In genomic region chr6:38624439-38624838, GRCm38 (mm10) we compare ENCODE assay signal across 11 mouse cellular contexts. TPM values are rescaled to one million over a fixed set of nuclear protein-coding genes. Genes with fewer than 3 reads are reported as not detected.
DNase-seq lines count a peak whose midpoint lies in the region; ATAC-seq and TF ChIP-seq lines count a peak whose summit lies in the region.
"Had no signal": no experiment of that assay in that cellular context is flagged by ENCODE, and none has a peak within 500 bp of the region (broad histone marks: within the 10 kb centered on the region; RNA-seq: fewer than 3 reads in every experiment).

No protein-coding gene starts in this region.

- H3K4me1 ChIP-seq in embryonic facial prominence, embryonic 14.5 days (ENCODE audit: control insufficient read depth, insufficient read depth, low read length), result no peaks in the 10 kb centered on the region; the same call in 1 of the 2 replicates
- H3K4me1 ChIP-seq in embryonic facial prominence, embryonic 10.5 days, result no peaks in the 10 kb centered on the region
- no peaks in the 10 kb centered on the region for H3K4me1 ChIP-seq in lung, postnatal 0 days (ENCODE audit: insufficient read depth, low read depth, low read length)
- no peaks in the 10 kb centered on the region for H3K4me1 ChIP-seq in stomach, postnatal 0 days (replicated peaks; ENCODE audit: control insufficient read depth, insufficient read depth)
- no peaks in the 10 kb centered on the region for H3K4me1 ChIP-seq in hindbrain, embryonic 16.5 days (ENCODE audit: control insufficient read depth, insufficient read depth, low read depth, low read length)

- H3K36me3 ChIP-seq in embryonic facial prominence, embryonic 14.5 days (ENCODE audit: control insufficient read depth, insufficient read depth, low read length), result peaks cover 25% of the 10 kb centered on the region
- peaks cover 49% of the 10 kb centered on the region for H3K36me3 ChIP-seq in embryonic facial prominence, embryonic 10.5 days (replicated peaks)
- no peaks in the 10 kb centered on the region for H3K36me3 ChIP-seq in lung, postnatal 0 days (ENCODE audit: insufficient read depth, low read length)
- H3K36me3 ChIP-seq in stomach, postnatal 0 days (ENCODE audit: control insufficient read depth, insufficient read depth, low read length), result peaks cover 5% of the 10 kb centered on the region; the same call in 1 of the 2 replicates
- H3K36me3 ChIP-seq in hindbrain, embryonic 16.5 days (ENCODE audit: control insufficient read depth, insufficient read depth, low read length), result peaks cover 4% of the 10 kb centered on the region; the same call in 1 of the 2 replicates

- H3K9ac ChIP-seq in embryonic facial prominence, embryonic 14.5 days (ENCODE audit: low read depth, low read length), result no peak overlapping the region
- H3K9ac ChIP-seq in lung, postnatal 0 days (replicated peaks; ENCODE audit: low read depth), result no peak overlapping the region
- H3K9ac ChIP-seq in stomach, postnatal 0 days (ENCODE audit: low read length), result no peak overlapping the region
- H3K9ac ChIP-seq in hindbrain, embryonic 16.5 days (ENCODE audit: low read depth, low read length), result no peak overlapping the region
- H3K9ac ChIP-seq: liver, embryonic 15.5 days had no signal

- H3K27me3 ChIP-seq in embryonic facial prominence, embryonic 14.5 days (replicated peaks; ENCODE audit: control insufficient read depth, insufficient read depth, low read length), result no peaks in the 10 kb centered on the region
- H3K27me3 ChIP-seq in embryonic facial prominence, embryonic 10.5 days (replicated peaks; ENCODE audit: low read depth, poor library complexity, severe bottlenecking), result no peaks in the 10 kb centered on the region
- no peaks in the 10 kb centered on the region for H3K27me3 ChIP-seq in lung, postnatal 0 days (replicated peaks; ENCODE audit: insufficient read depth, low read length)
- H3K27me3 ChIP-seq in stomach, postnatal 0 days (ENCODE audit: control insufficient read depth, insufficient read depth, low read length), result no peaks in the 10 kb centered on the region
- no peaks in the 10 kb centered on the region for H3K27me3 ChIP-seq in hindbrain, embryonic 16.5 days (replicated peaks; ENCODE audit: control insufficient read depth, insufficient read depth, low read length)
- H3K27me3 ChIP-seq: liver, embryonic 15.5 days had no signal

- ATAC-seq in embryonic facial prominence, embryonic 14.5 days (ENCODE audit: low read depth), result no peak
- ATAC-seq in lung, postnatal 0 days, result peak; percentile 73
- no peak for ATAC-seq in stomach, postnatal 0 days (ENCODE audit: low FRiP score, low TSS enrichment)
- ATAC-seq in hindbrain, embryonic 16.5 days, result no peak

- no peaks in the 10 kb centered on the region for H3K9me3 ChIP-seq in embryonic facial prominence, embryonic 14.5 days (ENCODE audit: control insufficient read depth, low read length)
- H3K9me3 ChIP-seq in embryonic facial prominence, embryonic 10.5 days, result no peaks in the 10 kb centered on the region
- no peaks in the 10 kb centered on the region for H3K9me3 ChIP-seq in lung, postnatal 0 days (ENCODE audit: low read length)
- H3K9me3 ChIP-seq in stomach, postnatal 0 days (ENCODE audit: control insufficient read depth, low read length), result no peaks in the 10 kb centered on the region
- no peaks in the 10 kb centered on the region for H3K9me3 ChIP-seq in hindbrain, embryonic 16.5 days (ENCODE audit: control insufficient read depth, low read length)
- H3K9me3 ChIP-seq: liver, embryonic 15.5 days had no signal

- no peak overlapping the region for H3K4me2 ChIP-seq in embryonic facial prominence, embryonic 14.5 days (ENCODE audit: low read depth, low read length)
- H3K4me2 ChIP-seq in lung, postnatal 0 days (replicated peaks; ENCODE audit: low read depth, low read length), result no peak overlapping the region
- H3K4me2 ChIP-seq in stomach, postnatal 0 days (replicated peaks; ENCODE audit: low read depth), result no peak overlapping the region
- H3K4me2 ChIP-seq in hindbrain, embryonic 16.5 days (ENCODE audit: low read length), result no peak overlapping the region
- H3K4me2 ChIP-seq: liver, embryonic 15.5 days had no signal

- H3K27ac ChIP-seq in embryonic facial prominence, embryonic 14.5 days (replicated peaks; ENCODE audit: low read depth, low read length), result no peak overlapping the region
- H3K27ac ChIP-seq in embryonic facial prominence, embryonic 10.5 days (replicated peaks), result no peak overlapping the region
- no peak overlapping the region for H3K27ac ChIP-seq in lung, postnatal 0 days (ENCODE audit: low read length)
- no peak overlapping the region for H3K27ac ChIP-seq in stomach, postnatal 0 days (replicated peaks)
- no peak overlapping the region for H3K27ac ChIP-seq in hindbrain, embryonic 16.5 days (ENCODE audit: low read depth, low read length)

- TF ChIP-seq CTCF in lung, postnatal 0 days (IDR thresholded peaks at IDR 0.05), result no peak
- TF ChIP-seq CTCF in stomach, postnatal 0 days (IDR thresholded peaks at IDR 0.05; ENCODE audit: low read depth), result no peak

- no peak overlapping the region for H3K4me3 ChIP-seq in embryonic facial prominence, embryonic 14.5 days (ENCODE audit: low read depth, low read length)
- no peak overlapping the region for H3K4me3 ChIP-seq in embryonic facial prominence, embryonic 10.5 days
- no peak overlapping the region for H3K4me3 ChIP-seq in lung, postnatal 0 days (ENCODE audit: low read depth, low read length)
- no peak overlapping the region for H3K4me3 ChIP-seq in stomach, postnatal 0 days (ENCODE audit: low read depth, low read length)
- no peak overlapping the region for H3K4me3 ChIP-seq in hindbrain, embryonic 16.5 days (ENCODE audit: low read length)
- H3K4me3 ChIP-seq: liver, embryonic 15.5 days had no signal

- no peak for TF ChIP-seq EP300 in lung, postnatal 0 days (IDR thresholded peaks at IDR 0.05)
- TF ChIP-seq EP300 in stomach, postnatal 0 days (optimal IDR thresholded peaks at IDR 0.05), result no peak

- DNase-seq in embryonic facial prominence, embryonic 14.5 days (ENCODE audit: low spot score), result peak; percentile 33
- DNase-seq in embryonic facial prominence, embryonic 10.5 days (ENCODE audit: low spot score), result no peak
- DNase-seq in lung, postnatal 0 days (ENCODE audit: low spot score), result peak; percentile 24
- no peak for DNase-seq in lung, postnatal 4 days
- peak; percentile 41 for DNase-seq in cerebellum, adult 8-10 months
- peak; percentile 12 for DNase-seq in stomach, postnatal 0 days (ENCODE audit: low spot score)
- DNase-seq in thymus, postnatal 36 days, result no peak
- DNase-seq: B cell, adult 2 months; kidney, adult 9 months had no signal

- WGBS in embryonic facial prominence, embryonic 14.5 days, result 48% methylated on average over 1 of the region's 1 CpGs
- 82% methylated on average over 1 of the region's 1 CpGs for WGBS in embryonic facial prominence, embryonic 10.5 days
- WGBS in lung, postnatal 0 days, result 27% methylated on average over 1 of the region's 1 CpGs
- 35% methylated on average over 1 of the region's 1 CpGs for WGBS in stomach, postnatal 0 days
- WGBS in hindbrain, embryonic 16.5 days, result 59% methylated on average over 1 of the region's 1 CpGs

RNA-seq across cellular contexts. Expression of gene Klrg2, which starts 12.6 kb away (rescaled TPM):
- polyA plus RNA-seq in embryonic facial prominence, embryonic 14.5 days (2014; fragmentation: Nextera tagmentation; extraction: Ambion mirVana), result 1.1 and 1.2 TPM in 2 replicates
- polyA plus RNA-seq in embryonic facial prominence, embryonic 10.5 days (2016; fragmentation: Nextera tagmentation; extraction: Ambion mirVana), result 0.06 TPM in 1 of 2 replicates, not detected in the other
- 0.47 and 0.69 TPM in 2 replicates for polyA plus RNA-seq in lung, postnatal 0 days (2015; fragmentation: Nextera tagmentation; extraction: Ambion mirVana)
- polyA plus RNA-seq in stomach, postnatal 0 days (2015; fragmentation: Nextera tagmentation; extraction: Ambion mirVana), result 4.5 and 5.9 TPM in 2 replicates
- polyA plus RNA-seq in hindbrain, embryonic 16.5 days (2015; fragmentation: Nextera tagmentation; extraction: Ambion mirVana), result 0.15 and 0.21 TPM in 2 replicates

RNA-seq across cellular contexts. Expression of gene Clec2l, which starts 38.4 kb away (rescaled TPM):
- polyA plus RNA-seq in embryonic facial prominence, embryonic 14.5 days (2014; fragmentation: Nextera tagmentation; extraction: Ambion mirVana), result 2.7 and 3.3 TPM in 2 replicates
- polyA plus RNA-seq in embryonic facial prominence, embryonic 10.5 days (2016; fragmentation: Nextera tagmentation; extraction: Ambion mirVana), result 0.82 and 0.97 TPM in 2 replicates
- 1.1 and 1.6 TPM in 2 replicates for polyA plus RNA-seq in lung, postnatal 0 days (2015; fragmentation: Nextera tagmentation; extraction: Ambion mirVana)
- polyA plus RNA-seq in stomach, postnatal 0 days (2015; fragmentation: Nextera tagmentation; extraction: Ambion mirVana), result 0.55 and 1.7 TPM in 2 replicates
- polyA plus RNA-seq in hindbrain, embryonic 16.5 days (2015; fragmentation: Nextera tagmentation; extraction: Ambion mirVana), result 27.4 and 28.2 TPM in 2 replicates

Comparison
In these comparisons a context has a peak if more than half of its experiments do, and no peak if none do; other contexts are left out.
1. DNase-seq: peak in embryonic facial prominence, embryonic 14.5 days (single experiment), lung, postnatal 0 days (single experiment), cerebellum, adult 8-10 months (single experiment) and stomach, postnatal 0 days (single experiment); none in embryonic facial prominence, embryonic 10.5 days (single experiment), lung, postnatal 4 days (0 of 2) and thymus, postnatal 36 days (0 of 2).